In the genomic region with DNA sequence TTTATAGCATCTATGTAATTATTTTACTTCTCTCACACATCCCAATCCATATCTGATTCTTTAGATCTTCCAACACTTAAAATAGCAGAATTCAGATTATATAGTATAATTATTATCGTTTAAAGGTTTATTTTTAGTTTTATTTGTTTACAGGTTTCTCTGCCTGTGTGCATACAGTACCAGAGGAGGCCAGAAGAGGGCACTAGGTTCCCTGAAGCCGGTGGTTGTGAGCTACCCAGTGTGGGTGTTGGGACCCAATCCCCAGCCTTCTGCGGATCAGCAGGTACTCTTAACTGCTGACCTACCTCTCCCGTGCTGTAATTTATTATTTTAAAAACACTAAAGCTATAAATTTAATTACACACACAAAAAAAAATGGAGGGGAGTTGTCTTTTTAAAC, we compare ENCODE assay signal across 14 mouse cellular contexts.
A peak's percentile ranks its signal among the peaks of the same experiment; 100 is the strongest.
DNase-seq lines count a peak whose midpoint lies in the region; ATAC-seq and TF ChIP-seq lines count a peak whose summit lies in the region.
"Had no signal": no experiment of that assay in that cellular context is flagged by ENCODE, and none has a peak within 500 bp of the region (broad histone marks: within the 10 kb centered on the region; RNA-seq: fewer than 3 reads in every experiment).

No protein-coding gene starts in this region.

- no peak for ATAC-seq in CD4-positive, CD25-positive, alpha-beta regulatory T cell, adult 4 months
- no peak for ATAC-seq in liver, embryonic 14.5 days (ENCODE audit: insufficient read depth)

- 66% methylated on average over 4 of the region's 4 CpGs for WGBS in liver, embryonic 14.5 days (ENCODE audit: insufficient replicate concordance)

- H3K4me2 ChIP-seq in liver, embryonic 14.5 days (ENCODE audit: low read depth) = no peak overlapping the region

- no peak for TF ChIP-seq EP300 in liver, embryonic 14.5 days (IDR thresholded peaks at IDR 0.05; ENCODE audit: low read depth)

- peaks cover 0 to 4% of the 10 kb centered on the region in 2 experiments; a peak in 2 of 4 replicates for H3K4me1 ChIP-seq in liver, embryonic 14.5 days (replicated peaks; ENCODE audit: control insufficient read depth in 2 of 2, insufficient read depth in 2 of 2, low read length in 1 of 2)

- TF ChIP-seq CTCF in liver, embryonic 14.5 days (IDR thresholded peaks at IDR 0.05; ENCODE audit: low read depth) = peak; percentile 46

- no peaks in the 10 kb centered on the region; the same call in 1 of the 2 replicates for H3K27me3 ChIP-seq in liver, embryonic 14.5 days (ENCODE audit: control insufficient read depth, insufficient read depth, low read length)

- DNase-seq in CD4-positive, CD25-positive, alpha-beta regulatory T cell, adult 2 months (ENCODE audit: low read depth, low spot score) = peak; percentile 48
- no peak for DNase-seq in liver, embryonic 14.5 days (ENCODE audit: low read depth in 3 of 3, low spot score in 3 of 3)
- DNase-seq in liver = no peak
- DNase-seq in 416B (ENCODE audit: low read depth) = peak; percentile 28
- DNase-seq in ZHBTc4 (ENCODE audit: low read depth, low spot score) = peak; percentile 76
- no peak for DNase-seq in cerebellum, postnatal 36 days
- no peak for DNase-seq in cerebellum, adult 11 months
- DNase-seq: cerebellum, postnatal 10 days; kidney, adult 8-10 months had no signal

- no peaks in the 10 kb centered on the region for H3K9me3 ChIP-seq in liver, embryonic 14.5 days (ENCODE audit: control insufficient read depth, low read length)
- H3K9me3 ChIP-seq: limb, embryonic 15.5 days; midbrain, embryonic 15.5 days had no signal

- no peak overlapping the region for H3K27ac ChIP-seq in liver, embryonic 14.5 days
- H3K27ac ChIP-seq: hindbrain, embryonic 14.5 days; limb, embryonic 15.5 days; midbrain, embryonic 15.5 days had no signal

- no peaks in the 10 kb centered on the region for H3K36me3 ChIP-seq in liver, embryonic 14.5 days (replicated peaks; ENCODE audit: control insufficient read depth, insufficient read depth, low read depth)
- H3K36me3 ChIP-seq: embryonic facial prominence, embryonic 10.5 days; limb, embryonic 15.5 days; midbrain, embryonic 15.5 days had no signal

- no peak overlapping the region for H3K9ac ChIP-seq in liver, embryonic 14.5 days (replicated peaks)
- H3K9ac ChIP-seq: limb, embryonic 15.5 days; midbrain, embryonic 15.5 days had no signal

- H3K4me3 ChIP-seq in liver, embryonic 14.5 days (ENCODE audit: insufficient read depth in 1 of 2, low read depth in 2 of 2, low read length in 2 of 2) = no peak overlapping the region

Comparison
In these comparisons a context has a peak if more than half of its experiments do, and no peak if none do; other contexts are left out.
1. DNase-seq: peak in CD4-positive, CD25-positive, alpha-beta regulatory T cell, adult 2 months (single experiment), 416B (single experiment) and ZHBTc4 (single experiment); none in liver, embryonic 14.5 days (0 of 3), liver (single experiment), cerebellum, postnatal 36 days (0 of 2) and cerebellum, adult 11 months (single experiment).